Mouse (Mus musculus): ENCODE data around the gene Eps15. TPM values are rescaled to one million over a fixed set of nuclear protein-coding genes. Genes with fewer than 3 reads are reported as not detected.

Gene Eps15
- total RNA-seq, 2 experiments from 2014 or later = 67.6 to 83.7 TPM

GRCm38 (mm10) chr4:109280459-109281160 is 542 bp downstream of the Eps15 start:
- peak overlapping the region; percentile 95 for H3K4me3 ChIP-seq
- intact Hi-C loops (cut with DNase I) = loop anchor here (5.0 kb wide), 1 partner anchor 78 kb away; the partner anchor contains the start of gene Osbpl9
- DNase-seq = peak; percentile 54
- peak overlapping the region; percentile 97 for H3K27ac ChIP-seq
- TF ChIP-seq CTCF (IDR thresholded peaks at IDR 0.05) = no peak

- DNase-seq = no peak
- TF ChIP-seq CTCF (IDR thresholded peaks at IDR 0.05) = no peak
- intact Hi-C loops (cut with DNase I) = loop anchor here (5.0 kb wide), 1 partner anchor 79 kb away; the partner anchor contains the start of gene Osbpl9
- H3K4me3 ChIP-seq = peak overlapping the region; percentile 95
- peak overlapping the region; percentile 97 for H3K27ac ChIP-seq
These were observed 1.1 kb downstream of the Eps15 start for GRCm38 (mm10) chr4:109281161-109281560.

- no peak for DNase-seq
- intact Hi-C loops (cut with DNase I) = loop anchor here (5.0 kb wide), 1 partner anchor 80 kb away; the partner anchor contains the start of gene Osbpl9
- H3K4me3 ChIP-seq = peak overlapping the region; percentile 95
These were observed 1.9 kb downstream of the Eps15 start for GRCm38 (mm10) chr4:109281946-109282345.

GRCm38 (mm10) chr4:109294629-109295028 is 14.6 kb downstream of the Eps15 start:
- intact Hi-C loops (cut with DNase I) = no loop called here
- no peak for DNase-seq
- TF ChIP-seq CTCF (IDR thresholded peaks at IDR 0.05) = no peak

More at GRCm38 (mm10) chr4:109281946-109282345, 1.9 kb downstream of the Eps15 start:
- H3K27ac ChIP-seq = peak overlapping the region; percentile 97
- TF ChIP-seq CTCF (IDR thresholded peaks at IDR 0.05) = no peak

GRCm38 (mm10) chr4:109296510-109296909 is 16.4 kb downstream of the Eps15 start:
- Histone ChIP-seq H3K27ac (no peak overlapping the region), H3K4me3 (no peak overlapping the region)
- TF ChIP-seq CTCF (IDR thresholded peaks at IDR 0.05) = no peak
- intact Hi-C loops (cut with DNase I) = no loop called here
- no peak for DNase-seq

More at GRCm38 (mm10) chr4:109294629-109295028, 14.6 kb downstream of the Eps15 start:
- H3K27ac ChIP-seq = no peak overlapping the region
- H3K4me3 ChIP-seq = no peak overlapping the region

- no peak overlapping the region for H3K27ac ChIP-seq
- intact Hi-C loops (cut with DNase I) = no loop called here
- no peak overlapping the region for H3K4me3 ChIP-seq
- DNase-seq = no peak
- TF ChIP-seq CTCF (IDR thresholded peaks at IDR 0.05) = no peak
These were observed 19.1 kb downstream of the Eps15 start for GRCm38 (mm10) chr4:109299136-109299535.

GRCm38 (mm10) chr4:109316941-109317894 is 37.1 kb downstream of the Eps15 start:
- H3K4me3 ChIP-seq = no peak overlapping the region
- no peak for TF ChIP-seq CTCF (IDR thresholded peaks at IDR 0.05)
- no peak for DNase-seq
- intact Hi-C loops (cut with DNase I) = no loop called here
- H3K27ac ChIP-seq = no peak overlapping the region; the same call in 1 of the 2 replicates

GRCm38 (mm10) chr4:109336796-109337195 is 56.7 kb downstream of the Eps15 start:
- intact Hi-C loops (cut with DNase I) = no loop called here
- H3K4me3 ChIP-seq = no peak overlapping the region
- no peak for TF ChIP-seq CTCF (IDR thresholded peaks at IDR 0.05)
- H3K27ac ChIP-seq = no peak overlapping the region
- peak; percentile 19 for DNase-seq

GRCm38 (mm10) chr4:109341222-109341621 is 61.2 kb downstream of the Eps15 start:
- no peak overlapping the region for H3K4me3 ChIP-seq
- DNase-seq = no peak
- no peak overlapping the region for H3K27ac ChIP-seq
- no peak for TF ChIP-seq CTCF (IDR thresholded peaks at IDR 0.05)
- intact Hi-C loops (cut with DNase I) = no loop called here

- Histone ChIP-seq H3K27ac (no peak overlapping the region), H3K4me3 (no peak overlapping the region)
- intact Hi-C loops (cut with DNase I) = no loop called here
- no peak for TF ChIP-seq CTCF (IDR thresholded peaks at IDR 0.05)
- no peak for DNase-seq
These were observed 62.9 kb downstream of the Eps15 start for GRCm38 (mm10) chr4:109342783-109343485.

GRCm38 (mm10) chr4:109343909-109344308 is 63.8 kb downstream of the Eps15 start:
- Histone ChIP-seq H3K4me3 (no peak overlapping the region), H3K27ac (no peak overlapping the region)
- no peak for TF ChIP-seq CTCF (IDR thresholded peaks at IDR 0.05)
- DNase-seq = no peak
- intact Hi-C loops (cut with DNase I) = no loop called here

GRCm38 (mm10) chr4:109378107-109378506 is 98.0 kb downstream of the Eps15 start:
- H3K4me3 ChIP-seq = no peak overlapping the region
- no peak for TF ChIP-seq CTCF (IDR thresholded peaks at IDR 0.05)
- intact Hi-C loops (cut with DNase I) = no loop called here
- no peak overlapping the region for H3K27ac ChIP-seq
- no peak for DNase-seq

All from gastrocnemius, adult 2 months (tissue).